Mouse (Mus musculus) hindbrain, postnatal 0 days (tissue): ENCODE results near the gene Pik3c2g. TPM values are rescaled to one million over a fixed set of nuclear protein-coding genes. Genes with fewer than 3 reads are reported as not detected.

Source experiments
- ATAC-seq: fragments of 200-750 bp; cut with Nextera tagmentation; 2 replicates; pipeline ENCODE4 v1.8.0; 2017; ENCODE audit warnings: mild to moderate bottlenecking, moderate TSS enrichment, moderate library complexity
- DNase-seq: peaks from one replicate; pipeline ENCODE4 v3.0.0-alpha.2; 2015; ENCODE audit warnings: low spot score
- H3K27ac ChIP-seq: fragments of 300-500 bp; sonication (generic); 2 replicates; pipeline ENCODE4 v1.5.1; 2014; ENCODE audit warnings: mild to moderate bottlenecking
- H3K27me3 ChIP-seq: fragments of 300-500 bp; sonication (generic); 2 replicates; pipeline ENCODE4 v1.6.1; 2014; ENCODE audit warnings: low read length, mixed read lengths; ENCODE audit not compliant: insufficient read depth
- H3K36me3 ChIP-seq: fragments of 300-500 bp; sonication (generic); 2 replicates; pipeline ENCODE4 v1.6.1; 2014; ENCODE audit warnings: low read length, mixed read lengths; ENCODE audit not compliant: insufficient read depth
- H3K4me1 ChIP-seq: fragments of 300-500 bp; sonication (generic); 2 replicates; pipeline ENCODE4 v1.6.1; 2014; ENCODE audit warnings: antibody characterized with exemption, low read length, mixed read lengths; ENCODE audit not compliant: insufficient read depth
- H3K4me2 ChIP-seq: fragments of 300-500 bp; sonication (generic); 2 replicates; pipeline ENCODE4 v1.6.1; 2014; ENCODE audit warnings: low read depth, mild to moderate bottlenecking, low read length, moderate library complexity, mixed read lengths
- H3K4me3 ChIP-seq: fragments of 300-500 bp; sonication (generic); 2 replicates; pipeline ENCODE4 v1.5.1; 2014; ENCODE audit warnings: low read length
- H3K9ac ChIP-seq: fragments of 300-500 bp; sonication (generic); replicated peaks from 2 replicates; pipeline ENCODE4 v1.6.1; 2014; ENCODE audit warnings: mild to moderate bottlenecking, low read length, moderate library complexity, mixed read lengths
- H3K9me3 ChIP-seq: fragments of 300-500 bp; sonication (generic); 2 replicates; pipeline ENCODE4 v1.6.1; 2016; ENCODE audit warnings: low read length, mixed read lengths
- CTCF ChIP-seq: IDR thresholded peaks from 2 replicates; pipeline ENCODE4 v1.5.1; 2016; ENCODE audit warnings: antibody characterized with exemption, control low read depth, low read depth
- WGBS: fragments of 180-500 bp; shearing (Covaris S2); extraction: QIAGEN DNeasy Blood & Tissue Kit; methylation state at CpG from one replicate; pipeline ENCODE4 v1.1.7; 2014; 5-methylcytosine and 5-hydroxymethylcytosine counted together
- polyA plus RNA-seq: library from polyadenylated mRNA; unstranded; fragments of >200 nt; fragmentation: Nextera tagmentation; extraction: Ambion mirVana; gene quantifications from 2 replicates; pipeline ENCODE4 v1.2.1, GENCODE M21; 2015
- total RNA-seq: library from RNA; depleted of rRNA; stranded (reverse); fragments of >200 nt; gene quantifications from 2 replicates; pipeline ENCODE4 v1.2.3, GENCODE M21; 2014

The Pik3c2g gene
- total and polyA plus RNA-seq, 2 experiments from 2014 or later: 0.50 to 1.1 TPM

DNA sequence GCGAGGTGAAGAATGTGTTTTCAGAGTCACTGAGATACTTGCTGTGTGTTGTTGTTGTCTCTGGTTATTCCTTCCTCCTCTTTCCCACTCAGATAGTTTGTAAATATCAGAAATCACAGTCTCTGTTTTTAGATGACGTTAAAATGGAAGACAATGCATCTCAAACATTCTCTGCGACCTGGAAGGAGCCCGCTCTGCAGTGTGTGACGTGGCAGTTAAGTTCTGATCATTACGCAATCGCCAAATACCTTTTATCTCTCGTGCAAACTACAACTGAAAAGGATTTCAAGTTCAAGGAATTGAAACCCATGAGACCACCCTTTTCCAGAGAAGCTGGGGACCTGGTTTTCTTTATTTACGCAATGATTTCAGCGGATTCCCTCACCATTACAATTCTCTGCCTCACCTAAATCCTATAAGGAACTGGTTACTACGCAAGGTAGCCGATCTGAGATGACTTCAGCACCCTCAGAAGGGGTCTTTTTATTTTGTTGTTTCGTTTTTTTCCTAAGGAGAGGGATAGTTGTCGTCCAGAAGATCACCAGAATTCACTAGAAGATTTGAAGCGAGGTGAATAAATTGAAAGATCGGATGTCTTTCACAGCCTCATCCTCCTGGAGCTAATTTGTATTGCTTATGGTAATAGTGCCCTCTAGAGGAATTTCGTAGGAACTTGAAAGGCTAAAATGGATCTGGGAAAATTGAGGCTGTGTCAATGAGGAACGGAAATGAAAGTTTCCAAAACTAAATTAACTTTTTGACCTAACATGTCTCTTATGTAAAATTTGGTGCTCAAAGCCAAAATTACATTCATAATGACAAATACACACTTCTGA is 9.8 kb upstream of the Pik3c2g start:
- ATAC-seq (0 out of 2 replicates have a peak, but pooled peaks have one; percentile 49), DNase-seq (peak; percentile 75)
- Histone ChIP-seq H3K9ac (no peak overlapping the region), H3K4me2 (peak overlapping the region; percentile 28; the same call in 1 of the 2 replicates), H3K4me1 (no peaks in the 10 kb centered on the region), H3K36me3 (no peaks in the 10 kb centered on the region), H3K4me3 (no peak overlapping the region), H3K27me3 (no peaks in the 10 kb centered on the region), H3K27ac (no peak overlapping the region), H3K9me3 (no peaks in the 10 kb centered on the region)
- WGBS: 55% methylated on average over 18 of the region's 18 CpGs
- TF ChIP-seq CTCF: peak; percentile 78

GRCm38 (mm10) chr6:139587478-139587877 is 457 bp downstream of the Pik3c2g start:
- 76% methylated on average over 12 of the region's 12 CpGs for WGBS
- no peak for TF ChIP-seq CTCF
- ATAC-seq: no peak

GRCm38 (mm10) chr6:139588409-139588808 is 1.4 kb downstream of the Pik3c2g start:
- DNase-seq: no peak
- WGBS: 50% methylated on average over 15 of the region's 15 CpGs
- no peak overlapping the region for H3K9ac ChIP-seq
- H3K9me3 ChIP-seq: no peaks in the 10 kb centered on the region
- TF ChIP-seq CTCF: no peak
- H3K4me2 ChIP-seq: no peak overlapping the region
- no peak for ATAC-seq
- no peaks in the 10 kb centered on the region for H3K4me1 ChIP-seq
- H3K36me3 ChIP-seq: no peaks in the 10 kb centered on the region
- no peaks in the 10 kb centered on the region for H3K27me3 ChIP-seq
- H3K4me3 ChIP-seq: no peak overlapping the region
- no peak overlapping the region for H3K27ac ChIP-seq

More at GRCm38 (mm10) chr6:139587478-139587877, 457 bp downstream of the Pik3c2g start:
- H3K27ac ChIP-seq: no peak overlapping the region
- no peaks in the 10 kb centered on the region for H3K4me1 ChIP-seq
- no peaks in the 10 kb centered on the region for H3K27me3 ChIP-seq
- H3K4me2 ChIP-seq: no peak overlapping the region
- no peak for DNase-seq
- H3K4me3 ChIP-seq: no peak overlapping the region
- no peak overlapping the region for H3K9ac ChIP-seq
- H3K9me3 ChIP-seq: no peaks in the 10 kb centered on the region
- H3K36me3 ChIP-seq: no peaks in the 10 kb centered on the region

DNA sequence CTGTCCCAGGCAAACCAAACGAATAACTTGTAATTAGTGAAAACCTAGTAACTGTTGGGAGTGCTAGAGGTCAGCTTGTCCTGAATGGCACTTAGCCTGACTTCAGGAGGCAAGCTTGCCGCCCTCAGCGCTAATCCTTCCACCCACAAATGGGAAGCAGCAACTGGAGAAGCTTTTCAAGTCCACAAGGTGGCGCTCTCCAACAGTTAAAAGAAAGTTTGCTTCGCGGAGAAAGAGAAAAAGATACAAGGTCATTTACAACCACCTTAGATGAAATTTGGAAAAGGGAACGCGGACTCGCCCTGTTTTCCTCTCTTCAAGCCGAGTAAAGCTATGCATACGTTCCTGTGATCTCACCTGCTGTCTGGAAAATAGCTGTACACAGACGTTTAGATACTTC is 2.3 kb downstream of the Pik3c2g start:
- no peaks in the 10 kb centered on the region for H3K27me3 ChIP-seq
- ATAC-seq (0 out of 2 replicates have a peak, but pooled peaks have one; percentile 43), DNase-seq (peak; percentile 93)
- no peak overlapping the region for H3K9ac ChIP-seq
- no peaks in the 10 kb centered on the region for H3K4me1 ChIP-seq
- WGBS: 6% methylated on average over 12 of the region's 12 CpGs
- no peak overlapping the region for H3K27ac ChIP-seq
- H3K9me3 ChIP-seq: no peaks in the 10 kb centered on the region
- peak overlapping the region; percentile 36 for H3K4me2 ChIP-seq
- H3K36me3 ChIP-seq: no peaks in the 10 kb centered on the region
- TF ChIP-seq CTCF: peak; percentile 86
- H3K4me3 ChIP-seq: no peak overlapping the region

GRCm38 (mm10) chr6:139589854-139590253 is 2.8 kb downstream of the Pik3c2g start:
- no peaks in the 10 kb centered on the region for H3K9me3 ChIP-seq
- ATAC-seq (no peak), DNase-seq (no peak)
- no peak overlapping the region for H3K4me3 ChIP-seq
- no peaks in the 10 kb centered on the region for H3K36me3 ChIP-seq
- WGBS: 76% methylated on average over 9 of the region's 9 CpGs
- H3K27ac ChIP-seq: no peak overlapping the region
- no peak overlapping the region for H3K9ac ChIP-seq
- TF ChIP-seq CTCF: no peak
- peak overlapping the region; percentile 36; the same call in 1 of the 2 replicates for H3K4me2 ChIP-seq
- no peaks in the 10 kb centered on the region for H3K4me1 ChIP-seq
- H3K27me3 ChIP-seq: no peaks in the 10 kb centered on the region

GRCm38 (mm10) chr6:139592081-139592480 is 5.1 kb downstream of the Pik3c2g start:
- WGBS: 67% methylated on average over 3 of the region's 3 CpGs
- no peak overlapping the region for H3K9ac ChIP-seq
- no peak for TF ChIP-seq CTCF

GRCm38 (mm10) chr6:139596433-139596832 is 9.4 kb downstream of the Pik3c2g start:
- ATAC-seq: no peak
- H3K9ac ChIP-seq: no peak overlapping the region
- no peaks in the 10 kb centered on the region for H3K27me3 ChIP-seq
- WGBS: 49% methylated on average over 2 of the region's 2 CpGs
- TF ChIP-seq CTCF: peak; percentile 64
- no peaks in the 10 kb centered on the region for H3K9me3 ChIP-seq
- H3K36me3 ChIP-seq: no peaks in the 10 kb centered on the region
- no peak overlapping the region for H3K27ac ChIP-seq
- H3K4me2 ChIP-seq: no peak overlapping the region
- DNase-seq: peak; percentile 37
- no peaks in the 10 kb centered on the region for H3K4me1 ChIP-seq
- no peak overlapping the region for H3K4me3 ChIP-seq

More at GRCm38 (mm10) chr6:139592081-139592480, 5.1 kb downstream of the Pik3c2g start:
- H3K4me2 ChIP-seq: no peak overlapping the region
- no peaks in the 10 kb centered on the region for H3K9me3 ChIP-seq
- H3K4me3 ChIP-seq: no peak overlapping the region
- no peaks in the 10 kb centered on the region for H3K27me3 ChIP-seq
- no peaks in the 10 kb centered on the region for H3K36me3 ChIP-seq
- H3K4me1 ChIP-seq: no peaks in the 10 kb centered on the region
- ATAC-seq (no peak), DNase-seq (no peak)
- no peak overlapping the region for H3K27ac ChIP-seq
